Mouse (Mus musculus): ENCODE measurements around the gene Arid2. TPM values are rescaled to one million over a fixed set of nuclear protein-coding genes. Genes with fewer than 3 reads are reported as not detected.

The Arid2 gene
- polyA plus RNA-seq, 1 experiment: 12.1 TPM

DNA sequence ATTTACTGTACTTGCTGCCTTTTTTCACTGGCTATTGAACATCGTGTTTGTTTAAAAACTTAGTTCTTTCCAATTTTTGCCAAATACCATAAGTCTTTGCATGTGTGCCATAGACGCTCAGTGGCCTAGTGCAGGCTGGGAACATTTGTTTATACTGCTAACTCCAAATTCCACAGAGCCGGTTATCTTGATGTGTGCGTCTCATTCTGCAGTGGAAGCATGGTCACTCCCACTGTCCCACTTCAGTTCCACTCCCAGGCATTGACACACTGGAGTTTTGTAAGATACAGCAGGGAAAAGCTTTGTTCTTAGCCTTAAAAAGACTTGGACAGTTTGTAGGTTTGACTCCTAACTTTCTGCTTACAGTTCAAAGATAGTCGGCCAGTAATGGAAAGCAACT lies 73.3 kb downstream of the Arid2 start:
- peaks cover 30% of the 10 kb centered on the region for H3K36me3 ChIP-seq (ENCODE audit: control insufficient read depth, insufficient read depth, low read length)
- DNase-seq (ENCODE audit: low read depth in 1 of 2, low spot score in 2 of 2): no peak
- no peaks in the 10 kb centered on the region for H3K4me1 ChIP-seq (ENCODE audit: control insufficient read depth, insufficient read depth, insufficient read length)
- TF ChIP-seq CTCF (IDR thresholded peaks at IDR 0.05; ENCODE audit: extremely low read depth, insufficient read depth, insufficient read length, insufficient replicate concordance): no peak
- no peak for TF ChIP-seq POLR2A (IDR thresholded peaks at IDR 0.05; ENCODE audit: low read depth, low read length)
- H3K27me3 ChIP-seq (ENCODE audit: control insufficient read depth, insufficient read depth, low read length): no peaks in the 10 kb centered on the region
- H3K4me3 ChIP-seq (ENCODE audit: extremely low read depth, insufficient read depth, insufficient read length): no peak overlapping the region
- H3K27ac ChIP-seq (ENCODE audit: insufficient read depth, low read length): no peak overlapping the region
- 90% methylated on average over 5 of the region's 5 CpGs for WGBS

DNA sequence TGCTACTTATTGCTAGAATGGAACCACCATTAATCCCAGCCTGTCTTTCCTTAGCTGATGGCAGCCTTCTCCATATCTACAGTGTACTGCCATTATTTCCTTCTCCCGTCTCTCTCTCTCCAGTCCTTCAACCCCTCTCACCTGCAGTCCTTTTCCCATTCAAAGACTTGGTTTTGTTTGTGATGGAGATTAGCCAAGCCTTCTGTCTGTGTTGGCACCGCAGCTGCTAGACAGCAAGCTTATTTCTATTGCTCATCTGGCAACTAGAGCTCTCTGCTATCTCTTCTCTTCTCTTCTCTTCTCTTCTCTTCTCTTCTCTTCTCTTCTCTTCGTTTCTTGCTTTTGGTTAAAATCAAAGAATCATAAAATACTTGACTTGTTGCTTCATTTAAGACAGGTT lies 78.0 kb downstream of the Arid2 start:
- TF ChIP-seq CTCF (IDR thresholded peaks at IDR 0.05; ENCODE audit: extremely low read depth, insufficient read depth, insufficient read length, insufficient replicate concordance) (no peak), POLR2A (IDR thresholded peaks at IDR 0.05; ENCODE audit: low read depth, low read length) (no peak)
- peaks cover 41% of the 10 kb centered on the region for H3K36me3 ChIP-seq (ENCODE audit: control insufficient read depth, insufficient read depth, low read length)
- no peak overlapping the region for H3K27ac ChIP-seq (ENCODE audit: insufficient read depth, low read length)
- WGBS: 89% methylated on average over 3 of the region's 3 CpGs
- H3K4me3 ChIP-seq (ENCODE audit: extremely low read depth, insufficient read depth, insufficient read length): no peak overlapping the region
- DNase-seq (ENCODE audit: low read depth in 1 of 2, low spot score in 2 of 2): no peak
- no peaks in the 10 kb centered on the region for H3K27me3 ChIP-seq (ENCODE audit: control insufficient read depth, insufficient read depth, low read length)
- H3K4me1 ChIP-seq (ENCODE audit: control insufficient read depth, insufficient read depth, insufficient read length): no peaks in the 10 kb centered on the region

DNA sequence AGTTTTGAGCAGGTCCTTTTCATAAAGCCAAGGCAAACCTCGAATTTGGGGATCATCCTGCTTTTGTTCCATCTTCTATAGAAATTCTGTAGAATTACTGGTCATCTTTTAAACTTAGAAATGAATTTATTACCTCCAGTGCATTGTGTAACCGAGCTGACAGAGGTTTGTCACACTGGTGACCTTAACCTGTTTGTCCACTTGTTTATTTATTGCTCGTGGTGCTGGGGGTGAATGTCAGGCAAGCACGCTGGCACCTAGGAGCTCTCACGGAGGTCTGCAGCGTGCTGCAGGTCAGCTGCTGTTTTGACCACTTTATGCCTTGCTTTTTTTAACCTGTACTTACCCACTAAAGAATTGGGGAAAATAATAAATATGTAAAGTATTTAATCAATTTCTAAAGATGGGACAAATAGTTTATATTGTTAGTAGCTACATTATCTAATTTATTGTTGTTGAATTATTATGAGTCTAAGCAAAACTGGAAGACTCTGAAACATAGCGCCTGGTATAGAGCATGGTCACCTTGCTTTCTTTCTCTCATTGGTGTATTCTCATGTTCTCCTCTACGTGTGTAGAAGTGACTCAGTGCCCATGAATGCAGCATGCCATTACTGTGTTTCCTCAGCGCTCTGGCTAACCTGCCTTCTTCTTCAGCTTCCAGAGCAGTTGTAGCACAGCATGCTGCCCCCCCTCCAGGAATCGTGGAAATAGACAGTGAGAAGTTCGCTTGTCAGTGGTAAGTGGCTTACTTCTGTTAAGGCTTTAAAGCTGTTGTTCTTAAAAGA lies 79.1 kb downstream of the Arid2 start:
- DNase-seq (ENCODE audit: low read depth in 1 of 2, low spot score in 2 of 2): no peak
- no peaks in the 10 kb centered on the region for H3K27me3 ChIP-seq (ENCODE audit: control insufficient read depth, insufficient read depth, low read length)
- no peaks in the 10 kb centered on the region for H3K4me1 ChIP-seq (ENCODE audit: control insufficient read depth, insufficient read depth, insufficient read length)
- no peak overlapping the region for H3K27ac ChIP-seq (ENCODE audit: insufficient read depth, low read length)
- TF ChIP-seq CTCF (IDR thresholded peaks at IDR 0.05; ENCODE audit: extremely low read depth, insufficient read depth, insufficient read length, insufficient replicate concordance) (no peak), POLR2A (IDR thresholded peaks at IDR 0.05; ENCODE audit: low read depth, low read length) (no peak)
- H3K4me3 ChIP-seq (ENCODE audit: extremely low read depth, insufficient read depth, insufficient read length): no peak overlapping the region
- H3K36me3 ChIP-seq (ENCODE audit: control insufficient read depth, insufficient read depth, low read length): peaks cover 49% of the 10 kb centered on the region
- WGBS: 92% methylated on average over 11 of the region's 11 CpGs

DNA sequence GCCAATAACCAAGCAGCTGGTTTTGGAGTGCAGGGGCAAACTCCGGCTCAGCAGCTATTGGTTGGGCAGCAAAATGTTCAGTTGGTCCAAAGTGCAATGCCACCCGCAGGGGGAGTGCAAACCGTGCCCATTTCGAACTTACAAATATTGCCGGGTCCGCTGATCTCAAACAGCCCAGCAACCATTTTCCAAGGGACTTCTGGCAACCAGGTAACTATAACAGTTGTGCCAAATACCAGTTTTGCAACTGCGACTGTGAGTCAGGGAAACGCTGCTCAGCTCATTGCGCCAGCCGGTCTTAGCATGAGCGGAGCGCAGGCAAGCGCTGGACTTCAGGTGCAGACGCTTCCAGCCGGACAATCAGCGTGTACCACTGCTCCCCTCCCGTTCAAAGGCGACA lies 84.0 kb downstream of the Arid2 start:
- no peak for DNase-seq (ENCODE audit: low read depth in 1 of 2, low spot score in 2 of 2)
- Histone ChIP-seq H3K4me1 (ENCODE audit: control insufficient read depth, insufficient read depth, insufficient read length) (no peaks in the 10 kb centered on the region), H3K27ac (ENCODE audit: insufficient read depth, low read length) (no peak overlapping the region), H3K27me3 (ENCODE audit: control insufficient read depth, insufficient read depth, low read length) (no peaks in the 10 kb centered on the region), H3K36me3 (ENCODE audit: control insufficient read depth, insufficient read depth, low read length) (peaks cover 41% of the 10 kb centered on the region), H3K4me3 (ENCODE audit: extremely low read depth, insufficient read depth, insufficient read length) (no peak overlapping the region)
- TF ChIP-seq POLR2A (IDR thresholded peaks at IDR 0.05; ENCODE audit: low read depth, low read length) (no peak), CTCF (IDR thresholded peaks at IDR 0.05; ENCODE audit: extremely low read depth, insufficient read depth, insufficient read length, insufficient replicate concordance) (no peak)
- 98% methylated on average over 18 of the region's 18 CpGs for WGBS

- H3K27ac ChIP-seq (ENCODE audit: insufficient read depth, low read length): no peak overlapping the region
- no peaks in the 10 kb centered on the region for H3K4me1 ChIP-seq (ENCODE audit: control insufficient read depth, insufficient read depth, insufficient read length)
- DNase-seq (ENCODE audit: low read depth in 1 of 2, low spot score in 2 of 2): no peak
- 96% methylated on average over 6 of the region's 6 CpGs for WGBS
- TF ChIP-seq CTCF (IDR thresholded peaks at IDR 0.05; ENCODE audit: extremely low read depth, insufficient read depth, insufficient read length, insufficient replicate concordance) (no peak), POLR2A (IDR thresholded peaks at IDR 0.05; ENCODE audit: low read depth, low read length) (no peak)
- H3K4me3 ChIP-seq (ENCODE audit: extremely low read depth, insufficient read depth, insufficient read length): no peak overlapping the region
- no peaks in the 10 kb centered on the region for H3K27me3 ChIP-seq (ENCODE audit: control insufficient read depth, insufficient read depth, low read length)
- peaks cover 37% of the 10 kb centered on the region for H3K36me3 ChIP-seq (ENCODE audit: control insufficient read depth, insufficient read depth, low read length)
These were observed 85.3 kb downstream of the Arid2 start for GRCm38 (mm10) chr15:96372628-96373027.

- TF ChIP-seq CTCF (IDR thresholded peaks at IDR 0.05; ENCODE audit: extremely low read depth, insufficient read depth, insufficient read length, insufficient replicate concordance): no peak
- no peak for TF ChIP-seq POLR2A (IDR thresholded peaks at IDR 0.05; ENCODE audit: low read depth, low read length)
- H3K4me1 ChIP-seq (ENCODE audit: control insufficient read depth, insufficient read depth, insufficient read length): no peaks in the 10 kb centered on the region
- H3K4me3 ChIP-seq (ENCODE audit: extremely low read depth, insufficient read depth, insufficient read length): no peak overlapping the region
- peaks cover 36% of the 10 kb centered on the region for H3K36me3 ChIP-seq (ENCODE audit: control insufficient read depth, insufficient read depth, low read length)
- no peak overlapping the region for H3K27ac ChIP-seq (ENCODE audit: insufficient read depth, low read length)
- no peak for DNase-seq (ENCODE audit: low read depth in 1 of 2, low spot score in 2 of 2)
- WGBS: 85% methylated on average over 5 of the region's 5 CpGs
- no peaks in the 10 kb centered on the region for H3K27me3 ChIP-seq (ENCODE audit: control insufficient read depth, insufficient read depth, low read length)
These were observed 85.8 kb downstream of the Arid2 start for GRCm38 (mm10) chr15:96373161-96373560.

- WGBS: 91% methylated on average over 2 of the region's 2 CpGs
- TF ChIP-seq POLR2A (IDR thresholded peaks at IDR 0.05; ENCODE audit: low read depth, low read length) (no peak), CTCF (IDR thresholded peaks at IDR 0.05; ENCODE audit: extremely low read depth, insufficient read depth, insufficient read length, insufficient replicate concordance) (no peak)
- no peak for DNase-seq (ENCODE audit: low read depth in 1 of 2, low spot score in 2 of 2)
These were observed 88.9 kb downstream of the Arid2 start for GRCm38 (mm10) chr15:96376214-96376613.

More at GRCm38 (mm10) chr15:96376214-96376613, 88.9 kb downstream of the Arid2 start:
- H3K27ac ChIP-seq (ENCODE audit: insufficient read depth, low read length): no peak overlapping the region
- H3K27me3 ChIP-seq (ENCODE audit: control insufficient read depth, insufficient read depth, low read length): no peaks in the 10 kb centered on the region
- no peaks in the 10 kb centered on the region for H3K4me1 ChIP-seq (ENCODE audit: control insufficient read depth, insufficient read depth, insufficient read length)
- H3K4me3 ChIP-seq (ENCODE audit: extremely low read depth, insufficient read depth, insufficient read length): no peak overlapping the region
- H3K36me3 ChIP-seq (ENCODE audit: control insufficient read depth, insufficient read depth, low read length): peaks cover 23% of the 10 kb centered on the region
